Mouse (Mus musculus) heart, embryonic 14.5 days (tissue): ENCODE measurements at regions not wholly inside any gene's neighbourhood (a gene's known extent, or its start where the extent isn't known, plus 50 kb on each side); places are given as distances from the start of the nearest gene placed in this dataset.

ENCODE experiments used
- ATAC-seq: fragments of 200-750 bp; cut with Nextera tagmentation; 2 replicates; pipeline ENCODE4 v1.8.0; 2017; ENCODE audit warnings: low read depth, moderate TSS enrichment; ENCODE audit not compliant: insufficient number of reproducible peaks, insufficient read depth, low FRiP score
- H3K27ac ChIP-seq, 2 experiments: fragments of 200-500 bp in 1 of 2; fragments of 300-500 bp in 1 of 2; sonication (generic) in 1 of 2; replicated peaks in 1 of 2; 2 replicates each; pipeline ENCODE4 v1.5.1; 2012 to 2014; ENCODE audit warnings: low read depth in 2 of 2, low read length in 2 of 2, control low read depth in 1 of 2, mild to moderate bottlenecking in 1 of 2, mixed read lengths in 1 of 2; ENCODE audit not compliant: control insufficient read depth in 1 of 2, insufficient read depth in 1 of 2
- H3K27me3 ChIP-seq: fragments of 300-500 bp; sonication (generic); 2 replicates; pipeline ENCODE4 v1.6.1; 2014; ENCODE audit warnings: mild to moderate bottlenecking, low read length, control low read depth; ENCODE audit not compliant: control insufficient read depth, insufficient read depth
- H3K36me3 ChIP-seq: fragments of 300-500 bp; sonication (generic); 2 replicates; pipeline ENCODE4 v1.6.1; 2014; ENCODE audit warnings: mild to moderate bottlenecking, control low read depth, low read length, mixed read lengths; ENCODE audit not compliant: control insufficient read depth, insufficient read depth
- H3K4me1 ChIP-seq, 2 experiments: fragments of 200-500 bp in 1 of 2; fragments of 300-500 bp in 1 of 2; sonication (generic) in 1 of 2; 2 replicates each; pipeline ENCODE4 v1.6.1; 2012 to 2014; ENCODE audit warnings: low read length in 2 of 2, control low read depth in 1 of 2, mixed read lengths in 1 of 2; ENCODE audit not compliant: control insufficient read depth in 2 of 2, insufficient read depth in 2 of 2
- H3K4me2 ChIP-seq: fragments of 300-500 bp; sonication (generic); 2 replicates; pipeline ENCODE4 v1.6.1; 2014; ENCODE audit warnings: mild to moderate bottlenecking, low read length
- H3K4me3 ChIP-seq, 2 experiments: fragments of 200-500 bp in 1 of 2; fragments of 300-500 bp in 1 of 2; sonication (generic) in 1 of 2; 2 replicates each; pipeline ENCODE4 v1.5.1; 2012 to 2014; ENCODE audit warnings: low read length in 2 of 2, mild to moderate bottlenecking in 2 of 2, control low read depth in 1 of 2, low read depth in 1 of 2, moderate library complexity in 1 of 2; ENCODE audit not compliant: control insufficient read depth in 1 of 2, insufficient read depth in 1 of 2
- H3K9ac ChIP-seq: fragments of 300-500 bp; sonication (generic); 2 replicates; pipeline ENCODE4 v1.6.1; 2014; ENCODE audit warnings: mild to moderate bottlenecking, low read length
- H3K9me3 ChIP-seq: fragments of 300-500 bp; sonication (generic); 2 replicates; pipeline ENCODE4 v1.6.1; 2016; ENCODE audit warnings: low read length, control low read depth; ENCODE audit not compliant: control insufficient read depth
- WGBS: fragments of 180-500 bp; shearing (Covaris S2); extraction: QIAGEN DNeasy Blood & Tissue Kit; methylation state at CpG from one replicate; pipeline ENCODE4 v1.1.7; 2014; 5-methylcytosine and 5-hydroxymethylcytosine counted together

- Histone ChIP-seq H3K27me3 (no peaks in the 10 kb centered on the region), H3K4me3 (no peak overlapping the region), H3K9me3 (no peaks in the 10 kb centered on the region), H3K27ac (no peak overlapping the region), H3K4me2 (no peak overlapping the region), H3K4me1 (no peaks in the 10 kb centered on the region), H3K9ac (no peak overlapping the region), H3K36me3 (no peaks in the 10 kb centered on the region)
- WGBS: 85% methylated on average over 11 of the region's 11 CpGs
- no peak for ATAC-seq
Measured at GRCm38 (mm10) chr8:30906044-30906695, 2522.3 kb upstream of the 5930422O12Rik start.

GRCm38 (mm10) chr8:30913664-30914063, 2514.8 kb upstream of the 5930422O12Rik start:
- Histone ChIP-seq H3K9me3 (no peaks in the 10 kb centered on the region), H3K4me3 (no peak overlapping the region), H3K36me3 (no peaks in the 10 kb centered on the region), H3K27me3 (no peaks in the 10 kb centered on the region), H3K9ac (no peak overlapping the region), H3K27ac (no peak overlapping the region), H3K4me1 (peaks cover 9 to 13% of the 10 kb centered on the region in 2 experiments), H3K4me2 (0 out of 2 replicates have a peak overlapping the region, but pooled peaks have one; percentile 16)
- ATAC-seq: no peak; the same call in 1 of the 2 replicates
- WGBS: 21% methylated on average over 5 of the region's 5 CpGs

GRCm38 (mm10) chr8:30915127-30915526, 2513.4 kb upstream of the 5930422O12Rik start:
- H3K27ac ChIP-seq: no peak overlapping the region
- H3K4me3 ChIP-seq: no peak overlapping the region
- no peak for ATAC-seq
- H3K27me3 ChIP-seq: no peaks in the 10 kb centered on the region
- H3K36me3 ChIP-seq: no peaks in the 10 kb centered on the region
- H3K9me3 ChIP-seq: no peaks in the 10 kb centered on the region
- WGBS: 52% methylated on average over 7 of the region's 7 CpGs
- H3K9ac ChIP-seq: no peak overlapping the region
- peaks cover 9 to 13% of the 10 kb centered on the region in 2 experiments for H3K4me1 ChIP-seq
- peak overlapping the region; percentile 82 for H3K4me2 ChIP-seq

- Histone ChIP-seq H3K4me1 (peaks cover 9 to 13% of the 10 kb centered on the region in 2 experiments), H3K4me3 (peak overlapping the region; percentile 49 to 55), H3K36me3 (no peaks in the 10 kb centered on the region), H3K9me3 (no peaks in the 10 kb centered on the region), H3K27me3 (no peaks in the 10 kb centered on the region), H3K9ac (peak overlapping the region; percentile 66), H3K27ac (no peak overlapping the region), H3K4me2 (peak overlapping the region; percentile 82)
- ATAC-seq: no peak
- WGBS: 5% methylated on average over 13 of the region's 13 CpGs
Measured at GRCm38 (mm10) chr8:30915601-30916171, 2512.8 kb upstream of the 5930422O12Rik start.

- 8% methylated on average over 12 of the region's 12 CpGs for WGBS
- peaks cover 9 to 13% of the 10 kb centered on the region in 2 experiments for H3K4me1 ChIP-seq
- no peak for ATAC-seq
Measured at GRCm38 (mm10) chr8:30916184-30916751, 2512.2 kb upstream of the 5930422O12Rik start.

GRCm38 (mm10) chr8:30921451-30921850, 2507.1 kb upstream of the 5930422O12Rik start:
- Histone ChIP-seq H3K36me3 (no peaks in the 10 kb centered on the region), H3K4me2 (no peak overlapping the region), H3K4me3 (no peak overlapping the region), H3K9ac (no peak overlapping the region), H3K4me1 (peaks cover 0 to 2% of the 10 kb centered on the region in 2 experiments; a peak in 2 of 4 replicates), H3K27me3 (no peaks in the 10 kb centered on the region), H3K27ac (no peak overlapping the region), H3K9me3 (no peaks in the 10 kb centered on the region)
- WGBS: 79% methylated on average over 12 of the region's 12 CpGs
- no peak for ATAC-seq

More at GRCm38 (mm10) chr8:30916184-30916751, 2512.2 kb upstream of the 5930422O12Rik start:
- no peak overlapping the region; a peak in 1 of 4 replicates for H3K27ac ChIP-seq
- peak overlapping the region; percentile 66 for H3K9ac ChIP-seq
- no peaks in the 10 kb centered on the region for H3K36me3 ChIP-seq
- H3K4me3 ChIP-seq: peak overlapping the region; percentile 49 to 55
- H3K9me3 ChIP-seq: no peaks in the 10 kb centered on the region
- peak overlapping the region; percentile 82 for H3K4me2 ChIP-seq
- no peaks in the 10 kb centered on the region for H3K27me3 ChIP-seq

GRCm38 (mm10) chr8:30923301-30924159, 2505.0 kb upstream of the 5930422O12Rik start:
- no peak overlapping the region for H3K4me3 ChIP-seq
- H3K4me2 ChIP-seq: no peak overlapping the region

More at GRCm38 (mm10) chr8:30923301-30924159, 2505.0 kb upstream of the 5930422O12Rik start:
- no peak overlapping the region for H3K9ac ChIP-seq
- no peak overlapping the region for H3K27ac ChIP-seq
- no peak for ATAC-seq
- H3K27me3 ChIP-seq: no peaks in the 10 kb centered on the region
- no peaks in the 10 kb centered on the region for H3K36me3 ChIP-seq
- WGBS: 29% methylated on average over 18 of the region's 18 CpGs
- no peaks in the 10 kb centered on the region for H3K4me1 ChIP-seq
- no peaks in the 10 kb centered on the region for H3K9me3 ChIP-seq
